Mouse (Mus musculus): ENCODE results near the gene Slc39a1.

DNA sequence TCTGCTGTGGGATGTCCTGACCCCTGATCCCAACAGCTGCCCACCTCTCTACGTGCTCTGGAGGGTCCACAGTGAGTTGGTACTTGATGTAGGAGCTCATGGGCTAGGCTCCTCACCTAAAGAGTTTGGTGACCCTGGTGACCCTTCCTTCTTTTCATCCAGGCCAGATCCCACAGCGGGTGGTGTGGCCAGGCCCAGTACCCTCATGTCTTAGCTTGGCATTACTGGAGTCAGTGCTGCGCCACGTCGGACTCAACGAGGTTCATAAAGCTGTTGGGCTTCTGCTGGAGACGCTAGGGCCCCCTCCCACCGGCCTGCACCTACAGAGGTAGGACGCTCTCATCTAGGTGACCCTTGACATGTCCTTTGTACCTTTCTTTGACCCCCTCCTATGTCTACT, 31.2 kb downstream of the Slc39a1 start:
- TF ChIP-seq EP300 (IDR thresholded peaks at IDR 0.05), result no peak
- TF ChIP-seq CTCF (IDR thresholded peaks at IDR 0.05), result no peak
